Mouse (Mus musculus): ENCODE measurements around the gene Tbccd1. TPM values are rescaled to one million over a fixed set of nuclear protein-coding genes. Genes with fewer than 3 reads are reported as not detected.
A peak's percentile ranks its signal among the peaks of the same experiment; 100 is the strongest.
"Not testable (repeated sequence)": the region's sequence is repeated elsewhere in the genome, so short reads cannot be mapped to it uniquely, and the experiment has no call there.

Tbccd1 gene
- polyA plus RNA-seq, 1 experiment from 2014 or later: 19.6 TPM

DNA sequence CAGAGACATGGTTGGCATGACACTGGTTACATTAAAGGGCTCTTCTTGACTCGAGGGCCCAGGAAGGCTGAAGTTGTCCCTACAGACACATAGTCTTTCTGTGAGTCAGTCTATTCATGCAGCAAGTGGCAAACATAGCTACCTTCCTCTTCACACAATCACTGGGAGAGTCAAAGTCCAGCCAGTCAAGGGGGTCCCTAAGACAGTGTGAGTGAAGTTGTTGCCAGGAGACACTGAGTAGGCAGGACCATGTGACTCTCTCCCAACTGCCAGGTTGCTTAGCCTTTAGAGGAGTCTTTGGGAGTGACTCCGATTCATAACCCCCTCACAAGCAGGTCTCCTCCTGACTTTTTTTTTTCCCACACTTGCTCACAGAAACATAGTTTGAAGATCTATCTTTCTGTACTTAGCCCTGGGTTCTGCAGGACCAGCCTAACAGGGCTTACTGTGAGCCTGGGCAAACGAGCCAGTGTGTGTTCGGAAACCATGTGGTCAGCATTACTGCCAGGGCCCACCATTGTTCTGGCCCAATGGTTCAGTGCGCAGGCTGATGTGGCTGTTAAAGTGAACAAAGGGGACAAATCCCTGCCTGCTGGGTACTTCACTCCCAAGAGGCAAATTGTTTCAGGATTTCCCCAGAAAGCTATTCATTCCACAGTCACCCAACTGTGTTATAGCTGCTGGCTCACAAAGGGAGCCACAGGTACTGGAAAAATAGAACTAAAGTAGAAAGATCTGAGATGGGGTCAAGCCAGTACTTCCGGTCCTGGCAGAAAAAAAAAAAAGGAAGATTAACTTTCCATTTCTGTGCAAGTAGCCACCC, 57.2 kb downstream of the Tbccd1 start:
- H3K9ac ChIP-seq: no peak overlapping the region
- no peaks in the 10 kb centered on the region for H3K36me3 ChIP-seq
- ATAC-seq (ENCODE audit: low FRiP score, low read depth): peak; percentile 77
- H3K27ac ChIP-seq (replicated peaks): no peak overlapping the region
- WGBS: 16% methylated on average over 6 of the region's 6 CpGs
- H3K9me3 ChIP-seq: no peaks in the 10 kb centered on the region
- no peak overlapping the region for H3K4me2 ChIP-seq
- H3K4me1 ChIP-seq (replicated peaks): peaks cover 3% of the 10 kb centered on the region; the same call in 1 of the 2 replicates
- H3K27me3 ChIP-seq: peaks cover 62% of the 10 kb centered on the region
- no peak overlapping the region for H3K4me3 ChIP-seq

DNA sequence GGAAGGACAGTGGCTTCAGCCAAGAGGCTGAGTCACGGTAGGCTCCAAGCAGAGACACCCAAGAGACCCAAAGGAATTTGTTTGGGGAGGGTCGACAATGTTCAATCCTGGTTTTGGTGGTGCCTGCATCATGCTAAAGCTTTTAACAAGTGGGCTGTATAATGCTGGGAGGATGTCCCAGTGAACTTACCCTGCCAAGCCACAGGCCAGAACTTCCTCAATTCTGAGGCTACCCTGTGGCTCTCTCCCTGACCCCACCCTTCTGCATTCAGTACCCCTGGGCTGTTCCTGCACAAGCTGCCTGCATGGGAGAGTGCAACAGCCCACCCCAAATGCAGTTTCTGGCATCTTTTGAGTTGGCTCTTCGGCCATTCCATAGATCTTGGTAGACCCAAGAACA, 58.9 kb downstream of the Tbccd1 start:
- Histone ChIP-seq H3K9me3 (no peaks in the 10 kb centered on the region), H3K27me3 (peaks cover 61% of the 10 kb centered on the region), H3K4me1 (replicated peaks) (peaks cover 3% of the 10 kb centered on the region; the same call in 1 of the 2 replicates), H3K9ac (no peak overlapping the region), H3K4me3 (no peak overlapping the region), H3K4me2 (no peak overlapping the region), H3K27ac (replicated peaks) (no peak overlapping the region), H3K36me3 (no peaks in the 10 kb centered on the region)
- ATAC-seq (ENCODE audit: low FRiP score, low read depth): no peak
- WGBS: 81% methylated on average over 3 of the region's 3 CpGs

DNA sequence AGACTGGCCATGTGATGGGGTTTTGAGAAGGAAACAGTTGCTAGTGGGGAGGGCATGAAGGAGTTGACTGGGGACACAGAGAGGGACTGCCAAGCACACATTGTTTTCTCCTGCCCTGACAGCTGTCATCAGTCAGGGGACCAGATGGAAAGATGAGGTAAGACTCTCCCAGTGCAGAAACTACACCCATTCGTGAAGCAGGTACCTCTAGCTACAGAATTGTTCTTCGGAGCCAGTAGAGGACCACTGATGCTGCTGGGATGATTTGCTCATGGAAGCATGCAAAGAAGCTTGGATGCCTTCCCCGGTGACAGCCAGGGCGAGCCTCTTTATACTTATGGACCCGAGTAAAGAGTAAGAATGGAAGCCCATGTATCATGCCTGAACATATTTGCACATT, 59.9 kb downstream of the Tbccd1 start:
- H3K4me3 ChIP-seq: no peak overlapping the region
- H3K9ac ChIP-seq: no peak overlapping the region
- H3K27ac ChIP-seq (replicated peaks): no peak overlapping the region
- no peak for ATAC-seq (ENCODE audit: low FRiP score, low read depth)
- H3K36me3 ChIP-seq: no peaks in the 10 kb centered on the region
- H3K9me3 ChIP-seq: no peaks in the 10 kb centered on the region
- H3K4me2 ChIP-seq: no peak overlapping the region
- H3K4me1 ChIP-seq (replicated peaks): peaks cover 3% of the 10 kb centered on the region; the same call in 1 of the 2 replicates
- 78% methylated on average over 5 of the region's 5 CpGs for WGBS
- H3K27me3 ChIP-seq: peaks cover 58% of the 10 kb centered on the region

DNA sequence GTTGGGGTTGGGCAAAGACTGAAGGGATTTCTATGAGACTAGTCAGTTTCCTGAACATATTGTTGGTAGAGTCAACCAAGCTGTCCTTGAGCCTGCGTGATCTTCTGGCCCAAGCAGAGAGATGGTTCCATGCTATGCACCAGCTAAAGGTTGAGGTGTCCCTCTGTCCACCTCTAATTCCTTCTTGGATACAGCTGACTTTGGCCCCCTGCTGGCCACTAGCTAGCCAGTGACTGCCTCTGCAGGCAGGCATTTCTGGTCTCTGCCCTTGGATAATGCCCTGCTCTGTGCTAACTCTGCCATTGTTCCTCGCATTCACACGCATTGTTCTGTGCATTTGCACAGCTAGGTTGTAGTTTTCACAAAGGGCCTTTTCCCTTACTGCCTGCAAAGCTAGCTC, 62.0 kb downstream of the Tbccd1 start:
- Histone ChIP-seq H3K27ac (replicated peaks) (no peak overlapping the region), H3K9ac (no peak overlapping the region), H3K36me3 (no peaks in the 10 kb centered on the region), H3K4me3 (no peak overlapping the region), H3K4me1 (replicated peaks) (peaks cover 3% of the 10 kb centered on the region), H3K4me2 (no peak overlapping the region), H3K27me3 (peaks cover 49% of the 10 kb centered on the region), H3K9me3 (no peaks in the 10 kb centered on the region)
- no peak for ATAC-seq (ENCODE audit: low FRiP score, low read depth)
- WGBS: 41% methylated on average over 3 of the region's 3 CpGs

DNA sequence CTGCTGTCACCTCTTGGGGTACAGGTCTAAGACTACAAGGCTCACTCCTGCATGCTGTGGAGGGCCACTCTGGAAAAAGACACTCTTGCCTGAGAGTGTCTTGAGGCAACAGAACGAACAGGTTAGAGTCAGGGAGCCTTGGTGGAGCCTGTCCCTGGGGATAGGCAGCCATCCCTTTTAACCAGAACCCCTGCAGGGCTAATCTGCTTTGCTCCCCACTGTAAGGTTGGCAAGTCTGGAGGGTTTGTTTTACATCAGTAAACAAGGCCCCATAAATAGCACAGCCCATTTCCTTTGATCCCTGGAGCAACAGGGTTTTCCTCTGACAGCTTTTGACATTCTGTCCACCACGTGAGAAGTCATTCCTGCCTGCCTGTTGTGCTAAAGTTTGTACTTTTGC, 66.2 kb downstream of the Tbccd1 start:
- Histone ChIP-seq H3K9ac (no peak overlapping the region), H3K4me3 (no peak overlapping the region), H3K27ac (replicated peaks) (no peak overlapping the region), H3K4me1 (replicated peaks) (peaks cover 3% of the 10 kb centered on the region), H3K36me3 (no peaks in the 10 kb centered on the region), H3K4me2 (no peak overlapping the region), H3K27me3 (peaks cover 19% of the 10 kb centered on the region), H3K9me3 (no peaks in the 10 kb centered on the region)
- WGBS: 10% methylated on average over 2 of the region's 2 CpGs
- no peak for ATAC-seq (ENCODE audit: low FRiP score, low read depth)

DNA sequence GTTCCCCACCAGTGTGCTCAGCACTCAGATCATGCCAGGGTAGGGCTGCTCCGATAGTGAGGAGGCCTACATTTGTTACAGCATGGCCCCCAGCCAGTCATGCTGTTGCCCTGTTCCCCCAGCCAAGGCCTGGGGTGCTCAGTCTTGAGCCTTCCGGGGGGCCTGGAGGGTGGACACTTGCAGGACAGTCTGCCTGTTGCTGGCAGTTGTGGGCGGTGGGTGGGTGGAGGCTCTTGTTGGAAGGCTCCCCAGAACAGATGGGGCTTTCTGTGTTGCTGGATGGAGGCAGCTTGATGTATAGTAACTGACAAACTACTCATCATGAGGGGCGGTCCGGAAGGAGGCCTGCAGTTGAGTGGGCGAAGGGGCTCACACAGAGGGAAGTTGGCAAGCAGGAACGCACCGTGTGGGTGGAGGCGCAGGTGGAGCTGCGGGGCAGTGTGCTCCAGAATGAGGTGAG, 67.5 kb downstream of the Tbccd1 start:
- no peak overlapping the region for H3K4me3 ChIP-seq
- 50% methylated on average over 10 of the region's 10 CpGs for WGBS
- no peaks in the 10 kb centered on the region for H3K9me3 ChIP-seq
- no peaks in the 10 kb centered on the region for H3K36me3 ChIP-seq
- peaks cover 15% of the 10 kb centered on the region for H3K27me3 ChIP-seq
- peaks cover 3% of the 10 kb centered on the region for H3K4me1 ChIP-seq (replicated peaks)
- H3K9ac ChIP-seq: no peak overlapping the region
- H3K27ac ChIP-seq (replicated peaks): no peak overlapping the region
- peak; percentile 77 for ATAC-seq (ENCODE audit: low FRiP score, low read depth)
- no peak overlapping the region for H3K4me2 ChIP-seq

DNA sequence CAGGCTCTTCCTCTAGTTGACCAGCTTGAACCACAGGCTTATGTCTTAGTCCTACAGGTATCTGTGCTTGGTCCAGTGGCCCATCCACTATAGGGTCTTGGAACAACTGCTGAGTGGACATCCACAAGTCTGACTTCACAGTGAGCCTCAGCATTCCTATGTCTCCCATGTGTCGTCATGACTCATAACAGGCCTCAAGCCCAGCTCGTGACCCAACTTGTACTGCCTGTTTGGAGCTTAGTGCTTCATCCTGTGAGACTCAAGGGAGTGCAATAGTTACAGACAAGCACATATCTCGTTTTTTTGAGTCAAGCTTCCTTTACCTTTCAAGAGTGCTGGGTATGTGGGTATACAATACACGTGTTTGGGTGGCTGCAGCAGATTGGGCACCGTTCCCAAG, 74.8 kb downstream of the Tbccd1 start:
- no peaks in the 10 kb centered on the region for H3K27me3 ChIP-seq
- no peak for ATAC-seq (ENCODE audit: low FRiP score, low read depth)
- H3K27ac ChIP-seq (replicated peaks): no peak overlapping the region
- no peaks in the 10 kb centered on the region for H3K36me3 ChIP-seq
- H3K4me2 ChIP-seq: no peak overlapping the region
- H3K4me1 ChIP-seq (replicated peaks): no peaks in the 10 kb centered on the region
- H3K4me3 ChIP-seq: no peak overlapping the region
- 84% methylated on average over 5 of the region's 5 CpGs for WGBS
- H3K9me3 ChIP-seq: no peaks in the 10 kb centered on the region
- no peak overlapping the region for H3K9ac ChIP-seq

DNA sequence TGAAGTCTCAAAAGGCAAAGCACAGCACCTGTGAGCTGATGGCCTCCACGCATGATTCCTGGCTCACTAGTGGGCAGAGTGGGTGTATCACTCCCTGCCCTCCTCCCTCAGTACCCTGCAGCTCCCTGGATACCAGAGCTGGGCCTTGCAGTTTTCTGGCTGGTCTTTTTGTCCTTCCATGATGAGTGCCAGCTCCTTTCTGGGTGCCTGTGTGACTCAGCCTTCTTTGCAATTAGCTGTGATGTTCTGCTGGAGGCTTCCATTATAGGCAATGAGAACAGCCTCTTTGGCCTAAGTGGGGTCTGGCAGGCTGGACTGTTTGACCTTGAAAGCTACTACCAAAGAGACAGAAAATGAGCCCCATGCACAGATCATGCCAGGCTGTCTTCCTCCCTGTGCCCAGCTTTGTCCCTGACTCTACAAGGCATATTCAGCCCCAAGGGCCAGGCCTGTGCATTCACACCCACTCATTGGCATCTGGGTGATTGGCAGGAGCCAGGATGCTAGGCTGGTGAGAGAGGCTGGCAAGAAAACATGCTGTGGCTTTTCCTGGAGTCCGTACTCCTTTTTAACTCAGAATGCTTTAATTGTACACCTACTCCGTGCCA, 78.1 kb downstream of the Tbccd1 start:
- H3K4me3 ChIP-seq: no peak overlapping the region
- no peaks in the 10 kb centered on the region for H3K27me3 ChIP-seq
- no peak overlapping the region for H3K4me2 ChIP-seq
- H3K4me1 ChIP-seq (replicated peaks): no peaks in the 10 kb centered on the region
- H3K9ac ChIP-seq: no peak overlapping the region
- no peaks in the 10 kb centered on the region for H3K36me3 ChIP-seq
- ATAC-seq (ENCODE audit: low FRiP score, low read depth): no peak
- WGBS: 88% methylated on average over 3 of the region's 3 CpGs
- H3K27ac ChIP-seq (replicated peaks): no peak overlapping the region
- H3K9me3 ChIP-seq: no peaks in the 10 kb centered on the region

DNA sequence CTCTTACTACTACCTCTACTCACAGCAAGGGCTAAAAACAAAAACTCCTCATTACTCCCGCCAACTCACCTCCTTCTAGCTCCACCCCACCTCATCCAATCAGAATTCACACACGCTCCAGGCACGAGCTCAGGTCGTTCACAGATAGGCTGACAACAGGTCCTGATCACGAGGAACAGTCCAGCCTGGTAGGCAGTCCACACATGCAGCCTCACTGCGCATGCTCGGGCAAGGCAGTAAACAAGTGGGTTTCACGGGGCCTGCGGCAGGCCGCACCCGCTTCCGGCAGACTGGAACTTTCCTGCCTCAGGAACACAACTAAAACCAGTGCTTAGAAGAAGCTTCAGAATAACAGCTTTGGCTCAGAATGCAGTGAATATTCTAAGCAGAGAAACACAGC, 79.2 kb downstream of the Tbccd1 start:
- H3K4me1 ChIP-seq (replicated peaks); H3K4me3 ChIP-seq; H3K9ac ChIP-seq; H3K36me3 ChIP-seq; H3K9me3 ChIP-seq; H3K4me2 ChIP-seq; H3K27ac ChIP-seq (replicated peaks); H3K27me3 ChIP-seq; ATAC-seq (ENCODE audit: low FRiP score, low read depth): not testable (repeated sequence)
- WGBS: 92% methylated on average over 12 of the region's 12 CpGs

DNA sequence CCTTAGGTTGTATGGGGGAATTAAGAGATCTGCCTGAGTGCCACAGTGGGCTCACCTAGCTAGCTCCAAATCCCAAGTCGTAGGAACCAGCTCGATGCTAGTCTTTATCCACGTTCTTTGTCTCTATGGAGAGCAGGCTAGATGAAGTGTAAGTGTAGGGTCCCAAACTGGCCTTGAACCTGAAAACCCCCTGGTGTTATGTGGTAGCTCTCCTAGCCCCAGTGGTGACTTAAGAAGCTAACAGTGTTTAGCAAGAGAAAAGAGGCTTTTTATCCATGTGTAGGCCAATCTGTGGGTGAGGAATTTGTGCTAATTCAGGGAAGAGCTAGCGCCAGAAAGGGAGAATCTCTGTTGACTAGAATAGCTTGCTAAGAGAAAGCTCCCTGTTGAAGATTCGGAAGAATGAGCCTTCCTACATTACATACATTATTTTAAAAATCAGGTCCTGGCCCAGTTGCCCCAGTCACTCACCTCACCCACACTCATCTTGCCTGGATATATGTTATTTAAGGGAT, 81.9 kb downstream of the Tbccd1 start:
- 74% methylated on average over 5 of the region's 5 CpGs for WGBS
- no peak overlapping the region for H3K4me3 ChIP-seq
- no peaks in the 10 kb centered on the region for H3K4me1 ChIP-seq (replicated peaks)

DNA sequence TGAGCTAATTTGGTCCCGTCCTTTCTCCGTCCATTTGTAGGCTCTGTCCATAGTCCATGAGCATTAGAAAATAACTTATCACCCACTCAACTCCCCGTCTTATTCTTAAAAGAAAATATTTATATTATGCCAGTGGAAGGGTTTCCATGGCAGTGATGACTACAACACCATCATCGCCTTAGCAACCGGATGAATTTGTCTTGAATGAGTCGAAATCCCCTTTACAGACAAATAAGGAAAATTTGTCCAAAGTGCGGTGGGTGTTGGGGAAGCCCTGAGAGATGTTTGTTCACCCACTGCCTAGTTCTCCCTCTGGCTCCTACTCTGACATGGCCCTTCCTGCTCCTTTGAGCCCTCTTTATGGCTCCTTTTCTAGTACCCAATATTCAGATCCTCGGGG, 88.8 kb downstream of the Tbccd1 start:
- H3K9ac ChIP-seq: no peak overlapping the region
- no peaks in the 10 kb centered on the region for H3K36me3 ChIP-seq
- 82% methylated on average over 8 of the region's 8 CpGs for WGBS
- ATAC-seq (ENCODE audit: low FRiP score, low read depth): no peak
- no peak overlapping the region for H3K4me2 ChIP-seq
- no peak overlapping the region for H3K4me3 ChIP-seq
- no peaks in the 10 kb centered on the region for H3K27me3 ChIP-seq
- H3K9me3 ChIP-seq: no peaks in the 10 kb centered on the region
- H3K27ac ChIP-seq (replicated peaks): no peak overlapping the region
- no peaks in the 10 kb centered on the region for H3K4me1 ChIP-seq (replicated peaks)

More for the DNA sequence above, 81.9 kb downstream of the Tbccd1 start:
- H3K36me3 ChIP-seq: no peaks in the 10 kb centered on the region
- no peaks in the 10 kb centered on the region for H3K27me3 ChIP-seq
- no peak overlapping the region for H3K4me2 ChIP-seq
- no peak overlapping the region for H3K9ac ChIP-seq
- ATAC-seq (ENCODE audit: low FRiP score, low read depth): no peak
- H3K9me3 ChIP-seq: no peaks in the 10 kb centered on the region
- H3K27ac ChIP-seq (replicated peaks): no peak overlapping the region

DNA sequence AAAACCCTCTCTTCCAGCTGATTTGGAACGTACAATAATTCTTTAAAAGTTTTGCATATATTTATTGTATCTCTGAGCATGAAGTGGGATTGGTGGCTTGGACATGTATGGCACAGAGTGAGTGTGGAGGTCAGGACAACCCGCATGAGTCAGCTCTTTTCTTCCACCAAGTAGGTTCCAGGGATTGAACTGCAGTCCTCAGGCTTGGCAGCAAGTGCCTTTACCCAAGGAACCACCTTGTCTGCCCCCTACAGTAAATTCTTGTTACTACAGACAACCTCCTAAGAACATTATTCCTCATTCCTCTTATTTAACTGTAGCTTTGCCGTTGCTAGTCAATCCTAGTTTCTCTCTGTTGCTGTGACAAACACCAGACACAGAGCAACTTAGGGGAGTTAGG, 90.1 kb downstream of the Tbccd1 start:
- no peak for ATAC-seq (ENCODE audit: low FRiP score, low read depth)
- no peak overlapping the region for H3K4me3 ChIP-seq
- no peak overlapping the region for H3K27ac ChIP-seq (replicated peaks)
- H3K9me3 ChIP-seq: no peaks in the 10 kb centered on the region
- no peaks in the 10 kb centered on the region for H3K4me1 ChIP-seq (replicated peaks)
- no peaks in the 10 kb centered on the region for H3K36me3 ChIP-seq
- H3K27me3 ChIP-seq: no peaks in the 10 kb centered on the region
- 92% methylated on average over 3 of the region's 3 CpGs for WGBS
- no peak overlapping the region for H3K4me2 ChIP-seq
- H3K9ac ChIP-seq: no peak overlapping the region
